Mouse (Mus musculus) liver, embryonic 11.5 days (tissue): ENCODE results near the gene Nipa1. TPM values are rescaled to one million over a fixed set of nuclear protein-coding genes. Genes with fewer than 3 reads are reported as not detected.
"Not testable (repeated sequence)": the region's sequence is repeated elsewhere in the genome, so short reads cannot be mapped to it uniquely, and the experiment has no call there.

Source experiments
- ATAC-seq: fragments of 200-750 bp; cut with Nextera tagmentation; replicated peaks from 2 replicates; pipeline ENCODE4 v1.8.0; 2017; ENCODE audit warnings: moderate number of reproducible peaks, mild to moderate bottlenecking, moderate TSS enrichment, moderate library complexity; ENCODE audit not compliant: low FRiP score
- DNase-seq: peaks from one replicate; pipeline ENCODE4 v3.0.0-alpha.2; 2017; ENCODE audit warnings: low spot score
- H3K27ac ChIP-seq: fragments of 300-500 bp; sonication (generic); 2 replicates; pipeline ENCODE4 v1.5.1; 2014; ENCODE audit warnings: mild to moderate bottlenecking, low read depth, low read length, control low read depth
- H3K27me3 ChIP-seq: fragments of 300-500 bp; sonication (generic); replicated peaks from 2 replicates; pipeline ENCODE4 v1.6.1; 2014; ENCODE audit warnings: low read length, mixed read lengths; ENCODE audit not compliant: control insufficient read depth, insufficient read depth
- H3K36me3 ChIP-seq: fragments of 300-500 bp; sonication (generic); 2 replicates; pipeline ENCODE4 v1.6.1; 2014; ENCODE audit warnings: mild to moderate bottlenecking, low read length, moderate library complexity, mixed read lengths; ENCODE audit not compliant: control insufficient read depth, insufficient read depth
- H3K4me1 ChIP-seq: fragments of 300-500 bp; sonication (generic); replicated peaks from 2 replicates; pipeline ENCODE4 v1.6.1; 2014; ENCODE audit warnings: low read length, mixed read lengths; ENCODE audit not compliant: control insufficient read depth, insufficient read depth
- H3K4me2 ChIP-seq: fragments of 300-500 bp; sonication (generic); 2 replicates; pipeline ENCODE4 v1.6.1; 2014; ENCODE audit warnings: mild to moderate bottlenecking, control low read depth, moderate library complexity
- H3K4me3 ChIP-seq: fragments of 300-500 bp; sonication (generic); 2 replicates; pipeline ENCODE4 v1.5.1; 2014; ENCODE audit warnings: low read depth, low read length, control low read depth
- H3K9ac ChIP-seq: fragments of 300-500 bp; sonication (generic); 2 replicates; pipeline ENCODE4 v1.6.1; 2014; ENCODE audit warnings: low read depth, low read length, control low read depth
- H3K9me3 ChIP-seq: fragments of 300-500 bp; sonication (generic); 2 replicates; pipeline ENCODE4 v1.6.1; 2016; ENCODE audit warnings: low read length, inconsistent platforms, mixed read lengths; ENCODE audit not compliant: control insufficient read depth
- WGBS: fragments of 180-500 bp; shearing (Covaris S2); extraction: QIAGEN DNeasy Blood & Tissue Kit; methylation state at CpG from one replicate; pipeline ENCODE4 v1.1.7; 2014; 5-methylcytosine and 5-hydroxymethylcytosine counted together
- polyA plus RNA-seq: library from polyadenylated mRNA; unstranded; fragments of >200 nt; fragmentation: Nextera tagmentation; extraction: Ambion mirVana; gene quantifications from 2 replicates; pipeline ENCODE4 v1.2.1, GENCODE M21; 2014

The Nipa1 gene
- polyA plus RNA-seq, 1 experiment from 2014 or later: 14.5 TPM

- Histone ChIP-seq H3K4me3 (0 out of 2 replicates have a peak overlapping the region, but pooled peaks have one; percentile 14), H3K27me3 (no peaks in the 10 kb centered on the region), H3K9me3 (no peaks in the 10 kb centered on the region), H3K4me1 (peaks cover 19% of the 10 kb centered on the region), H3K27ac (peak overlapping the region; percentile 96), H3K4me2 (peak overlapping the region; percentile 53), H3K9ac (peak overlapping the region; percentile 60), H3K36me3 (no peaks in the 10 kb centered on the region)
- 41% methylated on average over 6 of the region's 6 CpGs for WGBS
- peak; percentile 91 for ATAC-seq
- peak; percentile 46 for DNase-seq
Measured at GRCm38 (mm10) chr7:56015172-56015571, 4.6 kb downstream of the Nipa1 start.

DNA sequence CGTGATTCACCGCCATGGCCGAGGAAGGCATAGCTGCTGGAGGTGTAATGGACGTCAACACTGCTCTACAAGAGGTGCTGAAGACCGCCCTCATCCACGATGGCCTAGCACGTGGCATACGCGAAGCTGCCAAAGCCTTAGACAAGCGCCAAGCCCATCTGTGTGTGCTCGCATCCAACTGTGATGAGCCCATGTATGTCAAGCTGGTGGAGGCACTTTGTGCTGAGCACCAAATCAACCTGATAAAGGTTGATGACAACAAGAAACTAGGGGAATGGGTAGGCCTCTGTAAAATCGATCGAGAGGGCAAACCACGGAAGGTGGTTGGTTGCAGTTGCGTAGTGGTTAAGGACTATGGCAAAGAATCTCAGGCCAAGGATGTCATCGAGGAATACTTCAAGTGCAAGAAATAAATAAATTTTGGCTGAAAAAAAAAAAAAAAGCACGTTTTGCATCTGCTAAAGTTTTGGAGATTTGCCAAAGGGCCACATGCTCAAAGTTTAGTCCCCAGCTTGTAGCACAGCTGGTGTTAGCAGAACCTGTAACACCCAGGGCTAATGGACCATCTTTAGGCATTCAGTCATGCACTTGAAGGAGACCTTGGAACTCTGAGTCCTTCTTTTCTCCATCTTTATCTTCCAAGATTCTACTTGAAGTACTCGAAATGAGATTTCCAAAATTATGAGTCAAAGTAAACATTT is 5.6 kb downstream of the Nipa1 start:
- not testable (repeated sequence) for H3K9me3 ChIP-seq, H3K27me3 ChIP-seq, DNase-seq, H3K4me3 ChIP-seq, ATAC-seq, H3K36me3 ChIP-seq
- peak overlapping the region; percentile 53; the same call in 1 of the 2 replicates for H3K4me2 ChIP-seq
- peaks cover 19% of the 10 kb centered on the region for H3K4me1 ChIP-seq
- WGBS: 85% methylated on average over 6 of the region's 18 CpGs
- peak overlapping the region; percentile 11; the same call in 1 of the 2 replicates for H3K9ac ChIP-seq
- peak overlapping the region; percentile 96 for H3K27ac ChIP-seq

DNA sequence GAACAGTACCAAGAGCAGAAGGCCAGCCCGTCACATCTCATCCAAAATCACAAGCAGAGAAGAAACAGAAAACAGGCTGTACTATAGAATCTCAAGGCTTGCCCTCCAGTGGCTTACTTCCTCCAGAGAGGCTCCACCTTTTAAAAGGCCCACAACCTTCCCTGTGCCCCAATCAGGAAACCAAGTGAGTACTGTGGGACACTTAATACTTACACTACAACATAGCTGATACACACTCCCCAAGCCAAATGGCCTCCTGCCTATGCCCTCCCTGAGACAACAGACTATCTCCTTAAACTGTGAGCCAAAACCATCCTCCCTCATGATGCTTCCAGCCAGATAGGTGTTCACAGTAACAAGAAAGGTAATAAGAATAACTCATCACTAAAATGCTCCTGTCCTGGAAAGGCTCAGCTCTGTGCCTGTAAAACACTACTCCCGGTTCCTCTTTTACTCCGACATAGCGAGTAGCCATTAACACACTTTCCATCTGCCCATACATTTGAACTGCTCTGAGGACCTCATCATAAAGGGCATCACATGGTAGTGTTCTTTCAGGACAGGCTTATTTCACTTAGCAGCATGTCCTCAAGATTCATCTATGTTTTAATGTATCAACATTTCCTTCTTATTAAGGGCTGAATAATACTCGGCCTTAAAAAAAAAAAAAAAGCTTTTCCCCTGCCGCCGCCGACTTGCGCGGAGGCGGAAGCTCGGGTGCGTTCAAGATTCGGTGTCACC is 6.3 kb downstream of the Nipa1 start:
- no peak for ATAC-seq
- DNase-seq: no peak
- Histone ChIP-seq H3K27me3 (no peaks in the 10 kb centered on the region), H3K36me3 (no peaks in the 10 kb centered on the region), H3K4me2 (no peak overlapping the region), H3K4me3 (no peak overlapping the region), H3K4me1 (peaks cover 19% of the 10 kb centered on the region), H3K9me3 (no peaks in the 10 kb centered on the region), H3K9ac (no peak overlapping the region), H3K27ac (no peak overlapping the region)
- 95% methylated on average over 14 of the region's 14 CpGs for WGBS

GRCm38 (mm10) chr7:56011018-56011333 is 8.8 kb downstream of the Nipa1 start:
- no peak overlapping the region for H3K27ac ChIP-seq
- no peak overlapping the region for H3K4me3 ChIP-seq
- peaks cover 17% of the 10 kb centered on the region for H3K4me1 ChIP-seq
- H3K9me3 ChIP-seq: no peaks in the 10 kb centered on the region
- H3K36me3 ChIP-seq: no peaks in the 10 kb centered on the region; the same call in 1 of the 2 replicates
- no peaks in the 10 kb centered on the region for H3K27me3 ChIP-seq
- no peak for ATAC-seq
- DNase-seq: no peak
- H3K4me2 ChIP-seq: no peak overlapping the region
- no peak overlapping the region for H3K9ac ChIP-seq

DNA sequence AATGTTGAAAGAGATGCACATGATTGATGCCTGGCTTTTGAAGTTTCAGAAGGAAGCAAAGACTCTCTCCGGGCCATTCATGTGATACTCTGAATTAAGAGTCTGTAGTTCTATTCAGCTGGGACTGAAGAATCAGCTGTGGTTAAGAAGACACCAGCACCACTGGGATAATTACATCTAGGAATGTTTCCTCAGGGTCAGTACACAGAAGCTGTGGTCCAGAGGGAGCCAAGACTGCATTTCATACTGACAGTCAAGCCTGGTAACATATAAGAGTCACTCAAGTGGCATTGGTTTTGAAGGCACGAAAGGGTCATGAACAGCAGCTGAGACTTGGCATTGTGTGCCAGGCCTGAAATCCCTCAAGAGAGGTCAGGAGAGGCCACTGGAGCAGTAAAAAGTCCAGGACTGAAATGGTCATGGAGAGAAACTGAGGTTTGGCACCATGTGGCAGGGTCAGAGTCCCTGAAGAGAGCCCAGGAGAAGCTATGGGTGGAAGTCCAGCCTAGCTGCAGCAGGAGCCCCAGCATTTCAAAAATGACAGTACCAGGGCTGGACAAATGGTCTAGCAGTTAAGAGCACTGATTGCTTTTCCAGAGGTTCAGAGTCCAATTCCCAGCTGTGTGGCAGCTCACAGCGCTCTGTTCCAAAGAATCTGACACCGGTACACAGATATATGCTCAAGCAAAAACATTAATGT is 9.3 kb downstream of the Nipa1 start:
- Histone ChIP-seq H3K4me1 (peaks cover 12% of the 10 kb centered on the region; the same call in 1 of the 2 replicates), H3K36me3 (no peaks in the 10 kb centered on the region; the same call in 1 of the 2 replicates), H3K27me3 (no peaks in the 10 kb centered on the region), H3K27ac (no peak overlapping the region), H3K4me3 (no peak overlapping the region), H3K9ac (no peak overlapping the region), H3K4me2 (no peak overlapping the region), H3K9me3 (no peaks in the 10 kb centered on the region)
- ATAC-seq: no peak
- no peak for DNase-seq
- 85% methylated on average over 4 of the region's 4 CpGs for WGBS

DNA sequence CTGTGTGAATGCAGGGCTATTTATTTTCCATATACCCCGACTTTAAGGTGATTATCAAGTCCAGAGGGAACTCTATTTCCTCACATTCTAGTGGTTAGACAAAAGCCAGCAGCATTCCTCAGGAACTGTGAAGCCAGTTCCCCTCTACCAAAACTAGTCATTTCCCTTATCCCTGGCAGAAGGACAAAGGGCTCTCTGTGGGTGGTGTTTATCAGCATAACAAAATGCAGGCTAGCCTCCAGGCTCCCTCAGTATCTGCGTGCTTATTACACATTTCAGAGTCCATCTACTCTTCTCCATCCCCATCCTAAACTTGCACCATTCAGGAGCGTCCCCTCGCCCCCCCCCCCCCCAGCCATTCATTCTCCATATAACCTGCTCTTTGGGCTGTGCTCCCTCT is 20.8 kb downstream of the Nipa1 start:
- Histone ChIP-seq H3K36me3 (no peaks in the 10 kb centered on the region), H3K4me2 (no peak overlapping the region), H3K4me3 (no peak overlapping the region), H3K4me1 (peaks cover 3% of the 10 kb centered on the region; the same call in 1 of the 2 replicates), H3K27me3 (no peaks in the 10 kb centered on the region), H3K27ac (no peak overlapping the region), H3K9ac (no peak overlapping the region), H3K9me3 (no peaks in the 10 kb centered on the region)
- peak; percentile 65 for ATAC-seq
- WGBS: 32% methylated on average over 4 of the region's 4 CpGs
- no peak for DNase-seq

GRCm38 (mm10) chr7:55995013-55995412 is 24.7 kb downstream of the Nipa1 start:
- Histone ChIP-seq H3K27me3 (no peaks in the 10 kb centered on the region), H3K9ac (no peak overlapping the region), H3K27ac (no peak overlapping the region), H3K4me1 (peaks cover 3% of the 10 kb centered on the region; the same call in 1 of the 2 replicates), H3K4me2 (no peak overlapping the region), H3K9me3 (no peaks in the 10 kb centered on the region), H3K36me3 (peaks cover 3% of the 10 kb centered on the region; the same call in 1 of the 2 replicates), H3K4me3 (no peak overlapping the region)
- no peak for DNase-seq
- WGBS: 69% methylated on average over 4 of the region's 4 CpGs
- peak; percentile 40; the same call in 1 of the 2 replicates for ATAC-seq

DNA sequence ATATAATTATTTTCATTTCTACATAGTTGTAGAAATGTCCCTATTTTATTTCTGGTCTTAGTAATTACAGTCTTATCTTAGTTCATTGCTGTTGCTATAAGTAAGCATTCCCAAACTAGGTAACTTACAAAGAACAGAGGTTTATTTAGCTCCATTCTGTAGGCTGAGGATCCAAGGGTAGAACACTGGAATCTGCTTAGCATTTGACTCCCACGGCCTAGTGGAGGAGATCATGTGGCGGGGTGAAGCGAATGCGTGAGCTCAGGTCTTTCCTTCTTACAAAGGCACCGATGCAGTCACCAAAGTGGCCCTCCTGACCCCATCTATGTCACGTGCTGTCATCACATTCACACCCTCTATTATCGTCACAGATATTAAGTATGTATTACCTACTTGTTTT is 27.9 kb downstream of the Nipa1 start:
- H3K9ac ChIP-seq: no peak overlapping the region
- H3K9me3 ChIP-seq: no peaks in the 10 kb centered on the region
- peaks cover 3% of the 10 kb centered on the region; the same call in 1 of the 2 replicates for H3K36me3 ChIP-seq
- no peak overlapping the region for H3K4me3 ChIP-seq
- DNase-seq (no peak), ATAC-seq (no peak)
- no peak overlapping the region for H3K4me2 ChIP-seq
- no peaks in the 10 kb centered on the region for H3K4me1 ChIP-seq
- 91% methylated on average over 7 of the region's 7 CpGs for WGBS
- H3K27me3 ChIP-seq: no peaks in the 10 kb centered on the region
- H3K27ac ChIP-seq: no peak overlapping the region
